Mouse (Mus musculus) heart, embryonic 15.5 days (tissue): ENCODE results near the gene Gba. TPM values are rescaled to one million over a fixed set of nuclear protein-coding genes. Genes with fewer than 3 reads are reported as not detected.

ENCODE experiments used
- microRNA counts: library from miRNA; unstranded; fragments of <30 nt; microRNA quantifications from one replicate; lab custom pipeline; 2016
- microRNA-seq: library from miRNA; unstranded; fragments of <30 nt; microRNA quantifications from one replicate; pipeline ENCODE4, GENCODE M21; 2016
- polyA plus RNA-seq: library from polyadenylated mRNA; unstranded; fragments of >200 nt; fragmentation: Nextera tagmentation; extraction: Ambion mirVana; gene quantifications from 2 replicates; pipeline ENCODE4 v1.2.1, GENCODE M21; 2015

The Gba gene
- polyA plus RNA-seq, 1 experiment from 2014 or later, result 27.3 TPM

MicroRNA genes within 50 kb of the gene (microRNA counts, 519-probe panel; counts per million panel counts)
- 1,124 counts per million, percentile 5 among the panel's probes with 10 or more counts for microRNA mmu-miR-92b (lab: Ali Mortazavi, UCI)

Small RNA genes within 50 kb of the gene (microRNA-seq; reads per million reads assigned to microRNA genes)
- gene Mir92b, result 185 reads per million, percentile 58 among the genes with 10 or more reads in this experiment

Other genes with a start within 250 kb of the Gba start
- 7.5 and 12.6 TPM in 2 replicates for gene Rusc1, start 109.6 kb upstream of the Gba start, polyA plus RNA-seq
- gene Gm43738, start 101.8 kb upstream of the Gba start, polyA plus RNA-seq, result 0.06 TPM in 1 of 2 replicates, not detected in the other
- gene Fdps, start 101.0 kb upstream of the Gba start, polyA plus RNA-seq, result 86.6 and 124 TPM in 2 replicates
- gene Pklr, start 66.8 kb upstream of the Gba start, polyA plus RNA-seq, result 0.09 and 0.61 TPM in 2 replicates
- 0.52 and 1.1 TPM in 2 replicates for gene Hcn3, start 42.7 kb upstream of the Gba start, polyA plus RNA-seq
- gene Clk2, start 38.1 kb upstream of the Gba start, polyA plus RNA-seq, result 14.2 and 20.1 TPM in 2 replicates
- 70.9 and 92.8 TPM in 2 replicates for gene Scamp3, start 25.5 kb upstream of the Gba start, polyA plus RNA-seq
- 10.5 and 19.2 TPM in 2 replicates for gene Fam189b, start 19.8 kb upstream of the Gba start, polyA plus RNA-seq
- gene Thbs3, start 12.3 kb downstream of the Gba start, polyA plus RNA-seq, result 17.5 and 31.4 TPM in 2 replicates
- 106 and 119 TPM in 2 replicates for gene Mtx1, start 24.2 kb downstream of the Gba start, polyA plus RNA-seq
- 1.6 and 7.0 TPM in 2 replicates for gene Muc1, start 26.1 kb downstream of the Gba start, polyA plus RNA-seq
- 189 and 207 TPM in 2 replicates for gene Krtcap2, start 43.0 kb downstream of the Gba start, polyA plus RNA-seq
- 0.79 and 2.2 TPM in 2 replicates for gene Trim46, start 43.4 kb downstream of the Gba start, polyA plus RNA-seq
- 88.4 and 88.7 TPM in 2 replicates for gene Dpm3, start 56.4 kb downstream of the Gba start, polyA plus RNA-seq
- gene Slc50a1, start 67.6 kb downstream of the Gba start, polyA plus RNA-seq, result 44.5 and 49.5 TPM in 2 replicates
- gene Efna1, start 78.2 kb downstream of the Gba start, polyA plus RNA-seq, result 35.0 and 39.9 TPM in 2 replicates
- gene Efna3, start 120.0 kb downstream of the Gba start, polyA plus RNA-seq, result 0.73 and 2.7 TPM in 2 replicates
- gene Efna4, start 135.1 kb downstream of the Gba start, polyA plus RNA-seq, result 6.0 and 8.1 TPM in 2 replicates
- 59.8 and 71.2 TPM in 2 replicates for gene Adam15, start 147.1 kb downstream of the Gba start, polyA plus RNA-seq
- not detected in 2 replicates for gene Dcst2, start 159.0 kb downstream of the Gba start, polyA plus RNA-seq
- gene Dcst1, start 162.3 kb downstream of the Gba start, polyA plus RNA-seq, result 0.06 and 0.18 TPM in 2 replicates
- 2.3 and 3.0 TPM in 2 replicates for gene Zbtb7b, start 191.8 kb downstream of the Gba start, polyA plus RNA-seq
- gene Lenep, start 199.9 kb downstream of the Gba start, polyA plus RNA-seq, result 1.7 TPM in 1 of 2 replicates, not detected in the other
- 34.0 and 35.1 TPM in 2 replicates for gene Flad1, start 208.9 kb downstream of the Gba start, polyA plus RNA-seq
- gene Cks1b, start 215.5 kb downstream of the Gba start, polyA plus RNA-seq, result 266 and 291 TPM in 2 replicates
- gene Shc1, start 215.5 kb downstream of the Gba start, polyA plus RNA-seq, result 60.6 and 79.9 TPM in 2 replicates
- gene Pygo2, start 227.3 kb downstream of the Gba start, polyA plus RNA-seq, result 21.1 and 28.1 TPM in 2 replicates
- 62.4 and 64.7 TPM in 2 replicates for gene Pbxip1, start 233.8 kb downstream of the Gba start, polyA plus RNA-seq